Mouse (Mus musculus): ENCODE data around the gene Lrrc10b. TPM values are rescaled to one million over a fixed set of nuclear protein-coding genes. Genes with fewer than 3 reads are reported as not detected.

The Lrrc10b gene
- total RNA-seq, 2 experiments from 2014 or later = 4.1 to 5.9 TPM

Other genes with a start within 250 kb of the Lrrc10b start
- 1 to 10 TPM; 2.1 to 2.8 TPM for gene Myrf, start 216.7 kb downstream of the Lrrc10b start, total RNA-seq (2021)
- 10 to 100 TPM in 1 of 2 experiments, 1 to 10 TPM in 1; 6.2 to 12.5 TPM for gene Dagla, start 152.6 kb downstream of the Lrrc10b start, total RNA-seq (2021)
- 10 to 100 TPM; 32.1 to 33.0 TPM for gene Syt7, start 68.4 kb downstream of the Lrrc10b start, total RNA-seq (2021)
- gene Ppp1r32, start 25.5 kb upstream of the Lrrc10b start, total RNA-seq (2021) = under 1 TPM in 1 of 2 experiments, not detected in 1; 0.35 TPM
- gene Cpsf7, start 67.8 kb upstream of the Lrrc10b start, total RNA-seq (2021) = 10 to 100 TPM; 52.5 to 54.5 TPM
- 10 to 100 TPM; 68.5 to 72.4 TPM for gene Sdhaf2, start 68.7 kb upstream of the Lrrc10b start, total RNA-seq (2021)
- 10 to 100 TPM; 15.5 to 17.8 TPM for gene Tmem216, start 98.8 kb upstream of the Lrrc10b start, total RNA-seq (2021)
- gene Cyb561a3, start 119.7 kb upstream of the Lrrc10b start, total RNA-seq (2021) = 10 to 100 TPM; 13.2 to 13.6 TPM
- 1 to 10 TPM; 7.2 TPM for gene Tmem138, start 119.9 kb upstream of the Lrrc10b start, total RNA-seq (2021)
- gene Ddb1, start 147.9 kb upstream of the Lrrc10b start, total RNA-seq (2021) = 100 to 1,000 TPM; 214 to 303 TPM
- 10 to 100 TPM; 19.1 to 20.4 TPM for gene Tkfc, start 148.2 kb upstream of the Lrrc10b start, total RNA-seq (2021)
- gene Vwce, start 176.7 kb upstream of the Lrrc10b start, total RNA-seq (2021) = under 1 TPM; 0.20 to 0.38 TPM
- not detected for gene Pga5, start 220.6 kb upstream of the Lrrc10b start, total RNA-seq (2021)
- 10 to 100 TPM; 19.3 to 26.8 TPM for gene Vps37c, start 231.3 kb upstream of the Lrrc10b start, total RNA-seq (2021)

Measured in adrenal gland, adult 18-20 months (tissue).